Mouse (Mus musculus) C2C12 (cell line): ENCODE results near the gene Ube2i. TPM values are rescaled to one million over a fixed set of nuclear protein-coding genes. Genes with fewer than 3 reads are reported as not detected.
"Not testable (repeated sequence)": the region's sequence is repeated elsewhere in the genome, so short reads cannot be mapped to it uniquely, and the experiment has no call there.

Experiments used
- H3K27me3 ChIP-seq: one replicate; pipeline ENCODE4 v1.6.1; 2011; ENCODE audit not compliant: control insufficient read depth, insufficient read depth, insufficient read length
- H3K36me3 ChIP-seq: one replicate; pipeline ENCODE4 v1.6.1; 2011; ENCODE audit not compliant: control insufficient read depth, insufficient read depth
- H3K4me3 ChIP-seq: one replicate; pipeline ENCODE4 v1.5.1; 2011; ENCODE audit warnings: mild to moderate bottlenecking, control low read depth; ENCODE audit not compliant: poor library complexity, insufficient read depth, severe bottlenecking
- H3K79me2 ChIP-seq: one replicate; pipeline ENCODE4 v1.6.1; 2011; ENCODE audit not compliant: control insufficient read depth, insufficient read depth
- H3K79me3 ChIP-seq: one replicate; pipeline ENCODE4 v1.6.1; 2011; ENCODE audit warnings: low read depth, control low read depth
- H3ac ChIP-seq: one replicate; pipeline ENCODE3; 2011; ENCODE audit warnings: low read depth; ENCODE audit not compliant: control insufficient read depth, insufficient read length
- CEBPB ChIP-seq: IDR thresholded peaks from one replicate; pipeline ENCODE4 v1.6.1; 2011; ENCODE audit warnings: low read depth, mild to moderate bottlenecking, control low read depth, moderate library complexity
- CTCF ChIP-seq: IDR thresholded peaks from one replicate; pipeline ENCODE4 v1.5.1; 2011; ENCODE audit not compliant: control insufficient read depth, insufficient read depth, insufficient read length
- FOSL1 ChIP-seq: IDR thresholded peaks from one replicate; pipeline ENCODE4 v1.8.0; 2011; ENCODE audit warnings: mild to moderate bottlenecking, low read length; ENCODE audit not compliant: poor library complexity, insufficient read depth, severe bottlenecking
- MAX ChIP-seq: IDR thresholded peaks from one replicate; pipeline ENCODE4 v1.6.1; 2011; ENCODE audit warnings: mild to moderate bottlenecking, control low read depth
- MYOD1 ChIP-seq: IDR thresholded peaks from one replicate; pipeline ENCODE4 v1.6.1; 2011; ENCODE audit warnings: low read depth; ENCODE audit not compliant: control insufficient read depth, insufficient read length
- MYOG ChIP-seq: IDR thresholded peaks from one replicate; pipeline ENCODE4 v1.6.1; 2011; ENCODE audit not compliant: control insufficient read depth, insufficient read length; ENCODE audit errors: extremely low read depth
- USF1 ChIP-seq: IDR thresholded peaks from one replicate; pipeline ENCODE4 v1.6.1; 2011; ENCODE audit warnings: low read depth, mild to moderate bottlenecking, control low read depth, moderate library complexity
- polyA plus RNA-seq: library from polyadenylated mRNA; unstranded; fragments of >200 nt; fragmentation: generic; extraction: Trizol; gene quantifications from one replicate; pipeline ENCODE4 v1.2.1, GENCODE M21; 2012; ENCODE audit warnings: missing spikeins

Gene Ube2i
- polyA plus RNA-seq, 1 experiment = 405 TPM

DNA sequence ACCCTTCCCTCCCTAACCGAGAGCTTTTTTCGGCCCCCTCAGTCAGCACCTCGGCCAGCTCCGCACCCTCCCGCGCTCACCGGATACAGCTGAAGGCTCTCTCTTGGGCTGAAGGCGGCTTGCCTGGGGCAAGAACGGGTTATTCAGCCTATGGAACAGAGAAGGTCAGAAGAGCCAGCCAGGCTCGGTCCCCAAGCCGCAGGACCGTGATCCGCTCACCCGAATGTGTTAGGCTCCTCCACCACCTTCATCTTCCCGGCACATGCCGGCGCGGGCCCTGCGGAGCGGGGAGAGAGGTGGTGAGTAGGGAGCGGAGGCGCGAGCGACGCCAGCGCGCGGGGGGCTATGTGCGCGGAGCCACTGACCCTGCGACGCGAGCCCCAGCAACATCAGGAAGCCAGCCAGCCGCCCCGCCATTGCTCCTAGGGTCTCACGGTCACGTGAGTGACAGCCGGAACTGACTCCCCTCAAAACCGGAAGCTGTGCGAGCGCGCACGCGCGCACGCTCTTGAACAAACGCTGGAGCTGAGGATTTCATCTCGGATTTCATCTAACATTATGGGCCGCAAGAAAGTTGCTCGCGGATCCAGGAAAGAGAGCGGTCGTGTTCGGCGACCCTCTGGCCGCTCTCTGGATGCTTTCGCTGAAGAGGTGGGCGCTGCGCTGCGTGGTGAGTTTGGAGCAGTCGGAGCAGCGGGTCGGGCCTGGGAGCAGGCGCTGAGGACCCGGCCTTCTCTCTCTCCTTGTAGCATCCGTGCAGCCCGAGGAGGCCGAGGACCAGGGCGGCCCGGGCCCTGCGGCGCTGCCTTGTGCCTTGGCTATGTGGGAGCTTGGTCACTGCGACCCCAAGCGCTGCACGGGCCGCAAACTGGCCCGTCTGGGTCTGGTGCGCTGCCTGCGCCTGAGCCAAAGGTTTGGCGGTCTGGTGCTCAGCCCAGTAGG lies 34.5 kb downstream of the Ube2i start, which contains the start of the genes Gnptg and Tsr3:
Gene Gnptg, minus strand, starts transcription at position 430 of the 942 bp plus-strand sequence.
Gene Tsr3, plus strand, starts transcription at position 476 of the 942 bp plus-strand sequence.
- Histone ChIP-seq H3K79me3 (peaks cover 8% of the 10 kb centered on the region), H3ac (peak within 1 kb of the TSS; percentile 91), H3K4me3 (peak within 1 kb of the TSS; percentile 93), H3K36me3 (peaks cover 7% of the 10 kb centered on the region), H3K79me2 (peaks cover 20% of the 10 kb centered on the region), H3K27me3 (no peaks in the 10 kb centered on the region)
- TF ChIP-seq USF1 (peak; percentile 95), MYOD1 (no peak), MAX (peak; percentile 50)

DNA sequence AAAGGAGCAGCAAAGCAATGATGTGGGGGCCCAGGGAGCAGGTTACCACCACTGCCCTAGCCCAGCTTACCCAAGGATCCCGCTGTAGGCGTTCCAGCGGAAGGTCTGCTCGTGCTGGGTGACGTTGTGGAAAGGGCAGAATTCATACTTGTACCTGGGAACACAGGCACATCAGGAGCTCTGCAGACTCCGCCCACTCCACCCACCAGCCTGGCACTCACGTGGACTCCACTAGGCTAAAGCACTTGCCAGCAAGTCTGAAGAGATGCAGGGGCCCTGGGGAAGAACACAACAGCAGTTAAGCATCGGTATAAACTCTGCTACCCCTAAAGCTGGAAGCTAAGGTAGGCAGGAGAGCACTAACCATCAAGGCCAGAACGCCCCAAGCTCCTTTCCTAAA lies 38.8 kb downstream of the Ube2i start:
- no peak for TF ChIP-seq FOSL1
- TF ChIP-seq MYOD1 = no peak
- TF ChIP-seq USF1 = no peak
- no peak for TF ChIP-seq MAX
- no peak for TF ChIP-seq CEBPB
- no peak for TF ChIP-seq CTCF
- no peak for TF ChIP-seq MYOG
- Histone ChIP-seq H3K36me3 (no peaks in the 10 kb centered on the region), H3ac (no peak overlapping the region), H3K4me3 (no peak overlapping the region), H3K27me3 (no peaks in the 10 kb centered on the region), H3K79me3 (peaks cover 2% of the 10 kb centered on the region), H3K79me2 (peaks cover 7% of the 10 kb centered on the region)

DNA sequence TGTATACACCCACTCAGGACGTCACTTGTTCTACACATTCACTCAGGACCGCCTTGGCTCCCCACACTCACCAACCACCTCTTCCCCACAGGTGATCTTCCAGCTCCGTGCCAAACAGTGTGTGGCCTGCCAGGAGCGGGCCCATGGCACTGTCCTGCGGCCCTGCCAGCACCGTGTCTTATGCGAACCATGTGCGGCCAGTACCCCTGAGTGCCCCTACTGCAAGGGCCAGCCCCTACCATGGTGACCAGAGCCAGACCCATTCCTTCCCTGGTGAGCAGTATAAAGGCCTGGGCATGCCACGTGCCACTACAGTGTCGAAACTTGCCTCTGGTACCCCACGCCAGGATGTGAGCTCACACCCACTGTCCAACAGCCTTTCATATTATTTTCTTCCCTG lies 42.8 kb downstream of the Ube2i start:
- H3K79me3 ChIP-seq, H3K79me2 ChIP-seq, H3K27me3 ChIP-seq, H3ac ChIP-seq, H3K4me3 ChIP-seq, H3K36me3 ChIP-seq: not testable (repeated sequence)

DNA sequence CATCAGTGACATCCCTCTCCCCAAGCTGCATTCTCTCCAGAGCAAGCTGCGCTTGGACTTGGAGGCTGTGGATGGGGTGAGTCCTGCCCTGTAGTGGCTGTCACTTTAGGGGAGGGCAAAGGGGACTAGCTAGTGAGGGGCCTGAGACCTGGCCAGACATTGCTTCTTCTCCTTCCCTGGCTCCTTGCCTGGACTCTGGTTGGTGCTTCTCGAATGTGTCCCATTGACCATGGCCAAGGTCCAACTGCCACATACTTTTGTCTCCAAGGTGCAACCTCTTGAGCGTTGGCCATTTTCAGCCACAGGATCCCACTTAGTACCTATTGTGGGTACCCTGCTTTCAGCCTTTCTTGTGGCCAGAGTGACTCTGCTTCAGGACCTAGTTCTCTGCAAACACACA lies 43.7 kb downstream of the Ube2i start:
- TF ChIP-seq FOSL1 (no peak), CEBPB (no peak)
- H3ac ChIP-seq = no peak overlapping the region
- no peaks in the 10 kb centered on the region for H3K36me3 ChIP-seq
- H3K4me3 ChIP-seq = no peak overlapping the region
- no peaks in the 10 kb centered on the region for H3K79me2 ChIP-seq
- H3K27me3 ChIP-seq = no peaks in the 10 kb centered on the region
- H3K79me3 ChIP-seq = no peaks in the 10 kb centered on the region

DNA sequence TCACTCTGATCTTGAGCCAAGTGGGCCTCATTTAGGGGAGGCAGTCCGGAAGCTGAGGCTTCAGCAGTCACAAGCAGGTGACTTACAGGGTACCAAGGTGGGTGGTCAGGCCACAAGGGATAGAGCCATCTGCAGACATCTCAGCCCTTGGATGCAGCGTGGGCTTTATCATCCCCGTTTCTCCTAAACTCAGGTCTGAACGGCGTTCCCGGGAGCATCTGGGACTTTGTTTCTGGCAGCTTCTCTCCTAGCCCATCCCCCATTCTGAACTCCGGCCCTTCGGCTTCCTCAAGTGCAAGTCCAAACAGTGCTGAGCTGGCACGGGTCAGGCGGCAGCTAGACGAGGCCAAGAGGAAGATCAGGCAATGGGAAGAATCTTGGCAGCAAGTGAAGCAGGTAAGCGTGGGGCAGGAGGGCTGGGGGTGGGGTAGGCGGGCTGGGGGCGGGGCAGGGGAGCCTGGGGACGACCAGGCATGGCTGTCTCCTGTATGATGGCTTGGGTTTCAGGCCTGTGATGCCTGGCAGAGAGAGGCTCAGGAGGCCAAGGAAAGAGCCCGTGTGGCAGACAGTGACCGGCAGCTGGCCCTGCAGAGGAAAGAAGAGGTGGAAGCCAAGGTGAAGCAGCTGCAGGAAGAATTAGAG lies 44.3 kb downstream of the Ube2i start:
- not testable (repeated sequence) for H3K27me3 ChIP-seq, H3ac ChIP-seq, H3K36me3 ChIP-seq, H3K79me2 ChIP-seq, H3K79me3 ChIP-seq, H3K4me3 ChIP-seq

DNA sequence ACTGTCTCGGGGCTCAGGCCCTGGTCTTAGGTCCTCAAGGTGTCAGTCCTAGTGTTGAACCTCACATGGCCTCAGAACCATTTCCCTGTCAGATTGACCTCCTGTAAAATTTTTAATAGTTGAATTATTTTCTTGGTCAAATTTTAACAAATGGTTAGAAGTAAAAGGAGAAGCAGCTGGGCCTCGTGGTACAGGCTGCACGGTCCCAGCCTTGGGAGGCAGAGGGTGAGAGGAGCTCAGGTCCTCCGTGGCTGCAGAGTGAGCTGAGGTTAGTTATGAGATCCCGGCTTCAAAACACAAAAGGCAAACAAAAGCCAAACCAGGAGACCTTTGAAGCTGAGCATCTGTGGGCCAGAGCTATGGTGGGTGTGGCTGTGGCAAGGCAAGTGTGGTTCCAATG lies 46.4 kb downstream of the Ube2i start:
- no peak overlapping the region for H3ac ChIP-seq
- no peaks in the 10 kb centered on the region for H3K79me2 ChIP-seq
- no peaks in the 10 kb centered on the region for H3K27me3 ChIP-seq
- TF ChIP-seq CTCF (no peak), CEBPB (no peak)
- no peaks in the 10 kb centered on the region for H3K36me3 ChIP-seq
- no peak overlapping the region for H3K4me3 ChIP-seq
- H3K79me3 ChIP-seq = no peaks in the 10 kb centered on the region

DNA sequence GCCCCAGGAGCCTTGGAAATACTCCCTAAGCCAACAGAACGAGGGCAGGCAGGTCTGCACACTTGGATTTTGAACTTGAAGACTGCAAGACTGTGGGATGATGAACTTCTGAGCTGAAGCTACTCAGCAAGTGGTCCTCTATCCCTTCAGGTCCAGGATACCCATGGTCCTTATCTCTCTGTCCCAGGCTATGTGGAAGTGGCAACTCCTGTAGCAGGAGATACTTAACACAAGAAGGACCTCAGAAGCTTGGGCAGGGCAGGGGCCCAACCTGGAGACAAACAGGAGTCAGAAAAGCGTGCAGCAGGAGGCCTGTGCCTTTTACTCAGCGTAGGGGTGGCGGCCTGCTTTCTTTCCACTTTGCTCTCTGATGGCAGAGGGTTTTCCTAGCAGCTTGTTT lies 48.8 kb downstream of the Ube2i start:
- TF ChIP-seq FOSL1 (no peak), CTCF (no peak), USF1 (no peak), MAX (no peak), CEBPB (no peak), MYOD1 (no peak), MYOG (no peak)
- Histone ChIP-seq H3K27me3 (no peaks in the 10 kb centered on the region), H3K4me3 (no peak overlapping the region), H3K79me2 (no peaks in the 10 kb centered on the region), H3K79me3 (no peaks in the 10 kb centered on the region), H3ac (no peak overlapping the region), H3K36me3 (no peaks in the 10 kb centered on the region)
